Mouse (Mus musculus) stomach, embryonic 14.5 days (tissue): Measurements from ENCODE around the gene Epb41. TPM values are rescaled to one million over a fixed set of nuclear protein-coding genes. Genes with fewer than 3 reads are reported as not detected.

Experiments
- ATAC-seq: fragments of 200-750 bp; cut with Nextera tagmentation; 2 replicates; pipeline ENCODE4 v1.8.0; 2017; ENCODE audit warnings: low read depth, moderate TSS enrichment; ENCODE audit not compliant: insufficient number of reproducible peaks, insufficient read depth, low FRiP score
- H3K27ac ChIP-seq: fragments of 300-500 bp; sonication (generic); 2 replicates; pipeline ENCODE4 v1.5.1; 2014; ENCODE audit warnings: mild to moderate bottlenecking, low read length, moderate library complexity, mixed read lengths
- H3K27me3 ChIP-seq: fragments of 300-500 bp; sonication (generic); 2 replicates; pipeline ENCODE4 v1.6.1; 2014; ENCODE audit warnings: low read length, control low read depth, mixed read lengths; ENCODE audit not compliant: control insufficient read depth, insufficient read depth
- H3K36me3 ChIP-seq: fragments of 300-500 bp; sonication (generic); 2 replicates; pipeline ENCODE4 v1.6.1; 2014; ENCODE audit warnings: mild to moderate bottlenecking, control low read depth, low read length, moderate library complexity, mixed read lengths; ENCODE audit not compliant: control insufficient read depth, insufficient read depth
- H3K4me1 ChIP-seq: fragments of 300-500 bp; sonication (generic); 2 replicates; pipeline ENCODE4 v1.6.1; 2014; ENCODE audit warnings: low read length, control low read depth, mixed read lengths; ENCODE audit not compliant: control insufficient read depth, insufficient read depth
- H3K4me2 ChIP-seq: fragments of 300-500 bp; sonication (generic); replicated peaks from 2 replicates; pipeline ENCODE4 v1.6.1; 2014; ENCODE audit warnings: low read depth, low read length, control low read depth
- H3K4me3 ChIP-seq: fragments of 300-500 bp; sonication (generic); 2 replicates; pipeline ENCODE4 v1.5.1; 2014; ENCODE audit warnings: low read depth, low read length, control low read depth
- H3K9ac ChIP-seq: fragments of 300-500 bp; sonication (generic); replicated peaks from 2 replicates; pipeline ENCODE4 v1.6.1; 2014; ENCODE audit warnings: low read depth, mild to moderate bottlenecking, control low read depth, low read length, moderate library complexity, mixed read lengths
- H3K9me3 ChIP-seq: fragments of 300-500 bp; sonication (generic); 2 replicates; pipeline ENCODE4 v1.6.1; 2016; ENCODE audit warnings: low read depth, low read length, control low read depth; ENCODE audit not compliant: control insufficient read depth
- WGBS: fragments of 180-500 bp; shearing (Covaris S2); extraction: QIAGEN DNeasy Blood & Tissue Kit; methylation state at CpG from one replicate; pipeline ENCODE4 v1.1.7; 2014; 5-methylcytosine and 5-hydroxymethylcytosine counted together
- polyA plus RNA-seq: library from polyadenylated mRNA; unstranded; fragments of >200 nt; fragmentation: Nextera tagmentation; extraction: Ambion mirVana; gene quantifications from 2 replicates; pipeline ENCODE4 v1.2.1, GENCODE M21; 2014

Gene Epb41
- polyA plus RNA-seq, 1 experiment from 2014 or later: 55.0 TPM

GRCm38 (mm10) chr4:132059541-132059940 lies 15.6 kb downstream of the Epb41 start:
- no peak overlapping the region for H3K9ac ChIP-seq
- no peak overlapping the region for H3K4me3 ChIP-seq
- 93% methylated on average over 2 of the region's 2 CpGs for WGBS
- no peaks in the 10 kb centered on the region for H3K4me1 ChIP-seq
- no peaks in the 10 kb centered on the region for H3K9me3 ChIP-seq
- no peak overlapping the region for H3K4me2 ChIP-seq
- H3K27me3 ChIP-seq: no peaks in the 10 kb centered on the region
- H3K27ac ChIP-seq: no peak overlapping the region
- no peaks in the 10 kb centered on the region for H3K36me3 ChIP-seq
- ATAC-seq: no peak

- Histone ChIP-seq H3K9me3 (no peaks in the 10 kb centered on the region), H3K4me2 (no peak overlapping the region), H3K27me3 (no peaks in the 10 kb centered on the region), H3K9ac (no peak overlapping the region), H3K4me1 (no peaks in the 10 kb centered on the region), H3K27ac (no peak overlapping the region), H3K4me3 (no peak overlapping the region), H3K36me3 (no peaks in the 10 kb centered on the region)
- no peak for ATAC-seq
Measured at GRCm38 (mm10) chr4:132057311-132057710, 17.8 kb downstream of the Epb41 start.

- no peaks in the 10 kb centered on the region for H3K36me3 ChIP-seq
- 69% methylated on average over 10 of the region's 10 CpGs for WGBS
- no peaks in the 10 kb centered on the region for H3K27me3 ChIP-seq
- no peak overlapping the region for H3K4me3 ChIP-seq
- no peak overlapping the region for H3K4me2 ChIP-seq
- peaks cover 3% of the 10 kb centered on the region; the same call in 1 of the 2 replicates for H3K4me1 ChIP-seq
- no peak overlapping the region for H3K27ac ChIP-seq
- no peaks in the 10 kb centered on the region for H3K9me3 ChIP-seq
- H3K9ac ChIP-seq: no peak overlapping the region
- no peak for ATAC-seq
Measured at GRCm38 (mm10) chr4:132051321-132052275, 23.5 kb downstream of the Epb41 start.

- ATAC-seq: no peak
- H3K9me3 ChIP-seq: no peaks in the 10 kb centered on the region
- no peaks in the 10 kb centered on the region for H3K27me3 ChIP-seq
- peak overlapping the region; percentile 89 for H3K4me3 ChIP-seq
- H3K27ac ChIP-seq: no peak overlapping the region
- H3K36me3 ChIP-seq: no peaks in the 10 kb centered on the region
- WGBS: 17% methylated on average over 15 of the region's 15 CpGs
- peak overlapping the region; percentile 36 for H3K4me2 ChIP-seq
- peaks cover 3% of the 10 kb centered on the region; the same call in 1 of the 2 replicates for H3K4me1 ChIP-seq
- H3K9ac ChIP-seq: no peak overlapping the region; the same call in 1 of the 2 replicates
Measured at GRCm38 (mm10) chr4:132049549-132050200, 25.4 kb downstream of the Epb41 start.

DNA sequence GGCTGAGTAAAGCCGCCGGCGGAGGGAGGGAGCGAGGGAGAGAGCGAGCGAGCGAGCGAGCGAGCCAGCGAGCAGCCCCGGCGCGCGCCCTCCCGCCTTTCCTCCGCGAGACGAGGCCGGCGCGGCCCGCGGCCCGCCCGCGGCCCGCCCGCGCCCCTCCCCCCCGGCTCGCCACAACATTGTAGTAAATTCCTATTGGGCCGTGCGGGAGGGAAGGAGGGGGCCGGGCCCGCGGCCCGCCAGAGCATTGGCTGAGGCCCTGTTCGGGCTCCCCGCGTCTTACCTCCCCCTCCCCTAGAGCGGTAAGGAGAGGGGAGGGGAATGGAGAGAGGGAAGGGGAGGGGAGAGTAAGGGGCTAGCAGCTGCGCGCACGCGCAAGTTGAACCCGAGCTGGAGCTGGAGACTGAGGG lies 26.1 kb downstream of the Epb41 start:
- Histone ChIP-seq H3K9ac (peak overlapping the region; percentile 95), H3K27ac (peak overlapping the region; percentile 92), H3K4me2 (peak overlapping the region; percentile 62), H3K36me3 (no peaks in the 10 kb centered on the region), H3K4me3 (peak overlapping the region; percentile 89), H3K27me3 (no peaks in the 10 kb centered on the region), H3K4me1 (peaks cover 3% of the 10 kb centered on the region; the same call in 1 of the 2 replicates), H3K9me3 (no peaks in the 10 kb centered on the region)
- 2% methylated on average over 33 of the region's 46 CpGs for WGBS
- ATAC-seq: peak; percentile 99

DNA sequence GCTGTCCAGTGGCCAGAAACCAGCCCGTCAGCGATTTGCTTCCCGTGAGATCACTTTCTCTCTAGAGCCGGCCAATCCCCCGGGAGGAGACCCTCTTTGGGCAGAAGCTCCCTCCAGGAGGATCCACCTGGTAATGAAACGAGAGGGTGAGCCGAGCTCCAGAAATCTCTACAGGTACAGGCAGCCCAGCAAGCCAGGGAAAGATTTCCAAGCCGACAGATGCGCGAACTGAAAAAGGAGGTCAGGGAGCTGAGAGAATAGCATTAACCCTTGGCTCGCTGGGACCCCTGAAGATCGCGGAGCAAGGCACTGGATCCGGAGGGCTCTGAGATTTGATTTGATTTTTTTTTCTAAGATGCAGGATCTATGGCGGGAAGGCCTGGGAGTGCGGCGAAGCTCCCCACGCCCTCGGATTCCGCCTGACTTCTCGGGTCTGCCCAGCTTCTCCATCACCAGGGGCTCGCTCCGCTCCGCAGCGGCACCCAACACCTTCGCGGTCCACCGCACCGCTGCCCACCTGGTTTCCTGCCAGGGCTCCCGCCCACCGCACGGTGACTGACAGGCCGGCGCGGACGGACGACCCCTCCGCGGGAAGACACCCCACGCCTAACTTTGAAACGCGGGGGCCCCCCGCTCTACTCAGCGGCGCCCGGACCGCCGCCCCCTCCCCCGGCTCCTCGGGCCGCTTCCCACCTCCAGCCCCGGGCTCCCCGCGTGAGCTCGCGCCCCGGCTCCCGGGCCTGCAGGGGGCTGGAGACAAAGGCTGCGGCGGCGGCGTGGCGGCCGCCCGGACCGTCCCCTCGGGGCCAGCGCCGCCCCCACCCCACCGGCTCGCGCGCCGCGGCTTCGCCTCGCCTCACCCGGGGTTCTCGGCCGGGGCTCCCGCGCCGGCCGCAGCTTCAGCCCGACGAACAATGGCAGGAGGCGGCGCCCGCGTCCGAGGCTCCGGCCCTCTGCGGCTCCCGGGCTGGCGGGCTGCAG lies 26.8 kb downstream of the Epb41 start:
- Histone ChIP-seq H3K4me1 (peaks cover 3% of the 10 kb centered on the region; the same call in 1 of the 2 replicates), H3K27me3 (no peaks in the 10 kb centered on the region), H3K9ac (peak overlapping the region; percentile 95), H3K27ac (peak overlapping the region; percentile 92), H3K9me3 (no peaks in the 10 kb centered on the region), H3K4me2 (peak overlapping the region; percentile 62), H3K4me3 (peak overlapping the region; percentile 89), H3K36me3 (no peaks in the 10 kb centered on the region)
- peak; percentile 48; the same call in 1 of the 2 replicates for ATAC-seq
- under 1% methylated on average over 58 of the region's 95 CpGs for WGBS

- H3K4me3 ChIP-seq: no peak overlapping the region
- H3K9me3 ChIP-seq: no peaks in the 10 kb centered on the region
- H3K27ac ChIP-seq: no peak overlapping the region
- H3K4me2 ChIP-seq: no peak overlapping the region
- no peaks in the 10 kb centered on the region for H3K36me3 ChIP-seq
- no peak for ATAC-seq
- no peaks in the 10 kb centered on the region for H3K27me3 ChIP-seq
- WGBS: 84% methylated on average over 3 of the region's 3 CpGs
- no peaks in the 10 kb centered on the region for H3K4me1 ChIP-seq
- H3K9ac ChIP-seq: no peak overlapping the region
Measured at GRCm38 (mm10) chr4:132043726-132044125, 31.4 kb downstream of the Epb41 start.
